Mouse (Mus musculus) stomach, embryonic 14.5 days (tissue): ENCODE measurements around the gene Stxbp5l. TPM values are rescaled to one million over a fixed set of nuclear protein-coding genes. Genes with fewer than 3 reads are reported as not detected.
"Not testable (repeated sequence)": the region's sequence is repeated elsewhere in the genome, so short reads cannot be mapped to it uniquely, and the experiment has no call there.

Experiments
- ATAC-seq: fragments of 200-750 bp; cut with Nextera tagmentation; 2 replicates; pipeline ENCODE4 v1.8.0; 2017; ENCODE audit warnings: low read depth, moderate TSS enrichment; ENCODE audit not compliant: insufficient number of reproducible peaks, insufficient read depth, low FRiP score
- H3K27ac ChIP-seq: fragments of 300-500 bp; sonication (generic); 2 replicates; pipeline ENCODE4 v1.5.1; 2014; ENCODE audit warnings: mild to moderate bottlenecking, low read length, moderate library complexity, mixed read lengths
- H3K27me3 ChIP-seq: fragments of 300-500 bp; sonication (generic); 2 replicates; pipeline ENCODE4 v1.6.1; 2014; ENCODE audit warnings: low read length, control low read depth, mixed read lengths; ENCODE audit not compliant: control insufficient read depth, insufficient read depth
- H3K36me3 ChIP-seq: fragments of 300-500 bp; sonication (generic); 2 replicates; pipeline ENCODE4 v1.6.1; 2014; ENCODE audit warnings: mild to moderate bottlenecking, control low read depth, low read length, moderate library complexity, mixed read lengths; ENCODE audit not compliant: control insufficient read depth, insufficient read depth
- H3K4me1 ChIP-seq: fragments of 300-500 bp; sonication (generic); 2 replicates; pipeline ENCODE4 v1.6.1; 2014; ENCODE audit warnings: low read length, control low read depth, mixed read lengths; ENCODE audit not compliant: control insufficient read depth, insufficient read depth
- H3K4me2 ChIP-seq: fragments of 300-500 bp; sonication (generic); replicated peaks from 2 replicates; pipeline ENCODE4 v1.6.1; 2014; ENCODE audit warnings: low read depth, low read length, control low read depth
- H3K4me3 ChIP-seq: fragments of 300-500 bp; sonication (generic); 2 replicates; pipeline ENCODE4 v1.5.1; 2014; ENCODE audit warnings: low read depth, low read length, control low read depth
- H3K9ac ChIP-seq: fragments of 300-500 bp; sonication (generic); replicated peaks from 2 replicates; pipeline ENCODE4 v1.6.1; 2014; ENCODE audit warnings: low read depth, mild to moderate bottlenecking, control low read depth, low read length, moderate library complexity, mixed read lengths
- H3K9me3 ChIP-seq: fragments of 300-500 bp; sonication (generic); 2 replicates; pipeline ENCODE4 v1.6.1; 2016; ENCODE audit warnings: low read depth, low read length, control low read depth; ENCODE audit not compliant: control insufficient read depth
- WGBS: fragments of 180-500 bp; shearing (Covaris S2); extraction: QIAGEN DNeasy Blood & Tissue Kit; methylation state at CpG from one replicate; pipeline ENCODE4 v1.1.7; 2014; 5-methylcytosine and 5-hydroxymethylcytosine counted together
- polyA plus RNA-seq: library from polyadenylated mRNA; unstranded; fragments of >200 nt; fragmentation: Nextera tagmentation; extraction: Ambion mirVana; gene quantifications from 2 replicates; pipeline ENCODE4 v1.2.1, GENCODE M21; 2014

The Stxbp5l gene
- polyA plus RNA-seq, 1 experiment from 2014 or later: 4.5 TPM

GRCm38 (mm10) chr16:37344960-37345359, 39.8 kb downstream of the Stxbp5l start:
- ATAC-seq: no peak
- Histone ChIP-seq H3K4me2 (no peak overlapping the region), H3K9ac (no peak overlapping the region), H3K36me3 (no peaks in the 10 kb centered on the region), H3K9me3 (no peaks in the 10 kb centered on the region), H3K27ac (no peak overlapping the region), H3K27me3 (no peaks in the 10 kb centered on the region), H3K4me1 (no peaks in the 10 kb centered on the region), H3K4me3 (no peak overlapping the region)
- 47% methylated on average over 2 of the region's 2 CpGs for WGBS

DNA sequence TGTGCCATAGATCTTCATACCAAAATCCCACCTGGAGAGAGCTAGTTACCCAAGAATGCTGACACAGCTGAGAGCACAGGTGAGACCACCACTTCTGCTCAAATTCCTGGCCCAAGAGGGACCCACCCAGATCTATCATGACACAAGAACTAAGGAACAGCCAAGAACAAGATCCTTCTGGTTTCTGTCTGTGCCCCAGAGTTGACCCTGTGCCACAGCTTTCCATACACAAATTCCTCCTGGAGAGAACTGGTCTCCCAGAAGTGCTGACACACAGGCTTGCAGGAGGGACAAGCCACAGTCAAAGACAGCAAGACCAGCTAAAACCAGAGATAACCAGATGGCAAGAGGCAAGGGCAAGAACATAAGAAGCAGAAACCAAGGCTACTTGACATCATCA, 43.3 kb downstream of the Stxbp5l start:
- not testable (repeated sequence) for H3K9me3 ChIP-seq, ATAC-seq, H3K27me3 ChIP-seq

DNA sequence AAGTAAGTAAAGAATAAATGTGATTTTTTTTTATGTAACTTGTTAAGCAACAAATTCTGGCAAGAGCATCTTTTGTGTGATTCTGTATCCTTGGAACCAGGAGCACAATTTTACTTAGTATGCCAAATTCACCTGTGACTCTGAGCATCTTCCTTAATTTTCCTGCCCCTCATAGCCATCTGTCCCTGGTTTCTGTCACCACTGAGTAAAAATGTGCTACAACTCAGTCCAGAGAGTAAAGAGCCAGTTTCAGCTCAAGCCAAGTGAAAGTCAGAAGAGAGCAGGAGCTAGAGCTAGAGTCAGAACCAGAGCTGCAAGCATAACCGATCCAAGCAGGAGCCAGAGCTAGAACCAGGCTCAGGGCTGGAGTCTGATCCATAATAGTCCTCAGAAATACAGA, 46.6 kb downstream of the Stxbp5l start:
- no peak overlapping the region for H3K27ac ChIP-seq
- H3K4me3 ChIP-seq: no peak overlapping the region
- no peaks in the 10 kb centered on the region for H3K27me3 ChIP-seq
- 85% methylated on average over 1 of the region's 1 CpGs for WGBS
- no peaks in the 10 kb centered on the region for H3K9me3 ChIP-seq
- no peak overlapping the region for H3K4me2 ChIP-seq
- ATAC-seq: no peak
- no peak overlapping the region for H3K9ac ChIP-seq
- no peaks in the 10 kb centered on the region for H3K36me3 ChIP-seq
- no peaks in the 10 kb centered on the region for H3K4me1 ChIP-seq

More for the DNA sequence above, 43.3 kb downstream of the Stxbp5l start:
- H3K9ac ChIP-seq, H3K27ac ChIP-seq, H3K4me2 ChIP-seq, H3K36me3 ChIP-seq, H3K4me1 ChIP-seq, H3K4me3 ChIP-seq: not testable (repeated sequence)

DNA sequence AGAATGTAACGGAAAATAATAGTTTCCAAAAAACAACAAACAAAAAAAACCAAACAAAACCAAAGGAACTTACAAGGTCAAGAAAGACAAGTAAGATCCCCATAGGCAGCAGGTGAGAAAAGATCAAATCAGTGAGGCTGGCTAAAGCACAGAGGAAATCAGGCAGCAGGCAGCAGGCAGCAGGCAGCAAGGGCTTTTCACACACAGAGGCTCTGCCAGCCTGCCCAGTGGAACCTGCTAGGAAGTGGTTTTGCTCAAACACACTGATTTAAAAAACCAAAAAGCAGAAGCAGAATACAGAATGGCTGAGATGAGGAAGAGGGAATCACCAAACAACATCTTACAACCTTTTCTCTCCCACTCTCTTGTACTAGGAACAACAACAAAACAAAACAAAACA, 47.2 kb downstream of the Stxbp5l start:
- no peak overlapping the region for H3K27ac ChIP-seq
- H3K36me3 ChIP-seq: no peaks in the 10 kb centered on the region
- ATAC-seq: no peak
- WGBS: 74% methylated on average over 1 of the region's 1 CpGs
- no peaks in the 10 kb centered on the region for H3K27me3 ChIP-seq
- no peaks in the 10 kb centered on the region for H3K9me3 ChIP-seq
- no peak overlapping the region for H3K4me3 ChIP-seq
- H3K4me1 ChIP-seq: no peaks in the 10 kb centered on the region
- H3K4me2 ChIP-seq: no peak overlapping the region
- H3K9ac ChIP-seq: no peak overlapping the region

DNA sequence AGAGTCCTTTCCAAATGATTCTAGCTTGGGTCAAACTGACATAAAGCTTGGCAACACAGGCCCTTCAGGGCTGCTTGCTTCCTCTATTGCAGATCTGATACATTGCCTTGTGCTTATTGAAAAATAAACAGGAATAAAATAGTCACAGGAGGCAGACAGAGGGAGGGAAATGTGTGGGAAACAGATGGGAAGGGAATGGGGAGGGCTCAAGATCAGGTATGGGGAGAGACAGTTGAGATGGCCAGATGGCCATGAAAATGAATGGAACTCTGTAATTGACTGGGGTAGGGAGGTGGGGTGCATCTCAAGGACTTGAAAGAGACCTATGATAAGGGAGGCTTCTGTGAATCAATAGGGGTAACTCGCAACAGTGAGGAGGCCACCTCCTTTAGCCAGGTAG, 80.3 kb downstream of the Stxbp5l start:
- Histone ChIP-seq H3K9me3 (no peaks in the 10 kb centered on the region), H3K36me3 (no peaks in the 10 kb centered on the region), H3K4me3 (no peak overlapping the region), H3K4me2 (no peak overlapping the region), H3K9ac (no peak overlapping the region), H3K27ac (no peak overlapping the region), H3K4me1 (no peaks in the 10 kb centered on the region), H3K27me3 (no peaks in the 10 kb centered on the region)
- WGBS: 86% methylated on average over 1 of the region's 1 CpGs
- no peak for ATAC-seq

DNA sequence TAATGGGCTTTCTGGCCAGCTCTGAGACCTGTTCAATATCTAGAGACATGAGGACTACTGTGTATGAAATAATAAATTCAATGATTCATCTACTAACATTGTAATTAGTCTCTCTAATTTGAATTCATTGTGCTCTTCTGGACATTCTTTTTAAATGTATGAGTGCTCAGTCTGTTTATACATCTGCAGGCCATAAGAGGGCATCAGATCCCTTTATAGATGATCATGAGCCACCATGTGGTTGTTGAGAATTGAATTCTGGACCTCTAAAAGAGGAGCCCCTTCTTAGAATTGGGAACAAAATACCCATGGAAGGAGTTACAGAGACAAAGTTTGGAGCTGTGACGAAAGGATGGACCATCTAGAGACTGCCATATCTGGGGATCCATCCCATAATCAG, 92.2 kb downstream of the Stxbp5l start:
- no peak for ATAC-seq
- H3K36me3 ChIP-seq: no peaks in the 10 kb centered on the region

DNA sequence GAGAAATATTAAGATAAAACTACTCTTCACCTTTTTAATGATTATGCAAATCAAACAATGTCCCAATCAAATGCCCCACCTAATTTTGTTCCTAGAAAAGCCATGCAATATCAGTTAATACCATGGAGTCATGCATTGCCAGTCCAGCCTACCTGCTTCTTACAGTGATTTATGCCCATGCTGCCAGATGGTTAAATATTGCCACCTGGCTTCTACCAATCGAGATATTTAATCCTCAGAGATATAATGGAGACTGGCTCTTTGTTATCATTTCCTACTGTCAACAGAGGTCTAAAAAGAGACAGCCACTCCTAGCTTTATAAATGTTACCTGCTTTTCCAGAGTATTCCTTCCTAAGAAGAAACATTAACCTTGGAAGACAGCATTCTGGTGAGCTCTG, 104.6 kb downstream of the Stxbp5l start:
- Histone ChIP-seq H3K27ac (no peak overlapping the region), H3K36me3 (no peaks in the 10 kb centered on the region), H3K27me3 (no peaks in the 10 kb centered on the region), H3K9me3 (no peaks in the 10 kb centered on the region), H3K4me1 (no peaks in the 10 kb centered on the region), H3K9ac (no peak overlapping the region), H3K4me2 (no peak overlapping the region), H3K4me3 (no peak overlapping the region)
- WGBS: 26% methylated on average over 1 of the region's 1 CpGs
- no peak for ATAC-seq

More for the DNA sequence above, 92.2 kb downstream of the Stxbp5l start:
- Histone ChIP-seq H3K4me2 (no peak overlapping the region), H3K9me3 (no peaks in the 10 kb centered on the region), H3K4me1 (no peaks in the 10 kb centered on the region), H3K4me3 (no peak overlapping the region), H3K9ac (no peak overlapping the region), H3K27ac (no peak overlapping the region), H3K27me3 (no peaks in the 10 kb centered on the region)
- WGBS: 44% methylated on average over 1 of the region's 1 CpGs

- Histone ChIP-seq H3K4me3 (no peak overlapping the region), H3K36me3 (no peaks in the 10 kb centered on the region), H3K4me1 (no peaks in the 10 kb centered on the region), H3K9me3 (no peaks in the 10 kb centered on the region), H3K27ac (no peak overlapping the region), H3K4me2 (no peak overlapping the region), H3K9ac (no peak overlapping the region), H3K27me3 (no peaks in the 10 kb centered on the region)
- ATAC-seq: no peak
Measured at GRCm38 (mm10) chr16:37273681-37274080, 111.1 kb downstream of the Stxbp5l start.

DNA sequence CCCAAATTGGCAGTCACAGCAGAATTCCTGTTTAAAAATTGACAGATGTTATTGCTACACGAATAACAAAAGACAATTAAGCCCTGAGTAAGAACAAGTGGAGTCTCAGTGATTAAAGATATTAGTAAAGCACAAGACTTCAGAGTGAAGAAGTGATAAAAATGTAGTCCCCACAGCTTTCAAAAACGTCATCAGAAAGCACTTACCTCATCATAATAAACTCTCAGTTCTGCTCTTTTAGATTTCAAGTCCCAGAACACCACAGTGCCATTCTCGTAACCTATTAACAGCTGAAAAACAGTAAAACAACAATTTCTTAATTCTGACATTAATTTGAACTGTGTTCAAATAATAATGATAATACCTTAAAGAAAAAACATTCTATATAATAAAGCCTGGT, 123.1 kb downstream of the Stxbp5l start:
- H3K36me3 ChIP-seq: no peaks in the 10 kb centered on the region
- no peak overlapping the region for H3K27ac ChIP-seq
- 58% methylated on average over 3 of the region's 3 CpGs for WGBS
- H3K4me2 ChIP-seq: no peak overlapping the region
- no peaks in the 10 kb centered on the region for H3K9me3 ChIP-seq
- H3K4me1 ChIP-seq: no peaks in the 10 kb centered on the region
- no peak for ATAC-seq
- no peaks in the 10 kb centered on the region for H3K27me3 ChIP-seq
- H3K9ac ChIP-seq: no peak overlapping the region
- no peak overlapping the region for H3K4me3 ChIP-seq
